Mouse (Mus musculus) hindbrain, embryonic 15.5 days (tissue): ENCODE measurements at regions not wholly inside any gene's neighbourhood (a gene's known extent, or its start where the extent isn't known, plus 50 kb on each side); places are given as distances from the start of the nearest gene placed in this dataset.
A peak's percentile ranks its signal among the peaks of the same experiment; 100 is the strongest.

Experiments
- ATAC-seq: fragments of 200-750 bp; cut with Nextera tagmentation; 2 replicates; pipeline ENCODE4 v1.8.0; 2017; ENCODE audit warnings: low read depth, moderate number of reproducible peaks, moderate TSS enrichment; ENCODE audit not compliant: low FRiP score
- H3K27ac ChIP-seq: fragments of 300-500 bp; sonication (generic); replicated peaks from 2 replicates; pipeline ENCODE4 v1.5.1; 2015; ENCODE audit warnings: mild to moderate bottlenecking, inconsistent platforms
- H3K27me3 ChIP-seq: fragments of 300-500 bp; sonication (generic); 2 replicates; pipeline ENCODE4 v1.6.1; 2015; ENCODE audit warnings: control low read depth, inconsistent platforms
- H3K36me3 ChIP-seq: fragments of 300-500 bp; sonication (generic); 2 replicates; pipeline ENCODE4 v1.6.1; 2015; ENCODE audit warnings: control low read depth, inconsistent platforms
- H3K4me1 ChIP-seq: fragments of 300-500 bp; sonication (generic); replicated peaks from 2 replicates; pipeline ENCODE4 v1.6.1; 2015; ENCODE audit warnings: control low read depth, inconsistent platforms
- H3K4me2 ChIP-seq: fragments of 300-500 bp; sonication (generic); 2 replicates; pipeline ENCODE4 v1.6.1; 2015; ENCODE audit warnings: moderate library complexity, mild to moderate bottlenecking, inconsistent platforms
- H3K4me3 ChIP-seq: fragments of 300-500 bp; sonication (generic); 2 replicates; pipeline ENCODE4 v1.5.1; 2015; ENCODE audit warnings: mild to moderate bottlenecking, inconsistent platforms
- H3K9ac ChIP-seq: fragments of 300-500 bp; sonication (generic); 2 replicates; pipeline ENCODE4 v1.6.1; 2015; ENCODE audit warnings: inconsistent platforms
- H3K9me3 ChIP-seq: fragments of 300-500 bp; sonication (generic); 2 replicates; pipeline ENCODE4 v1.6.1; 2016; ENCODE audit warnings: control low read depth, inconsistent platforms
- WGBS: fragments of 180-500 bp; shearing (Covaris S2); methylation state at CpG from one replicate; pipeline ENCODE4 v1.1.7; 2015; 5-methylcytosine and 5-hydroxymethylcytosine counted together

DNA sequence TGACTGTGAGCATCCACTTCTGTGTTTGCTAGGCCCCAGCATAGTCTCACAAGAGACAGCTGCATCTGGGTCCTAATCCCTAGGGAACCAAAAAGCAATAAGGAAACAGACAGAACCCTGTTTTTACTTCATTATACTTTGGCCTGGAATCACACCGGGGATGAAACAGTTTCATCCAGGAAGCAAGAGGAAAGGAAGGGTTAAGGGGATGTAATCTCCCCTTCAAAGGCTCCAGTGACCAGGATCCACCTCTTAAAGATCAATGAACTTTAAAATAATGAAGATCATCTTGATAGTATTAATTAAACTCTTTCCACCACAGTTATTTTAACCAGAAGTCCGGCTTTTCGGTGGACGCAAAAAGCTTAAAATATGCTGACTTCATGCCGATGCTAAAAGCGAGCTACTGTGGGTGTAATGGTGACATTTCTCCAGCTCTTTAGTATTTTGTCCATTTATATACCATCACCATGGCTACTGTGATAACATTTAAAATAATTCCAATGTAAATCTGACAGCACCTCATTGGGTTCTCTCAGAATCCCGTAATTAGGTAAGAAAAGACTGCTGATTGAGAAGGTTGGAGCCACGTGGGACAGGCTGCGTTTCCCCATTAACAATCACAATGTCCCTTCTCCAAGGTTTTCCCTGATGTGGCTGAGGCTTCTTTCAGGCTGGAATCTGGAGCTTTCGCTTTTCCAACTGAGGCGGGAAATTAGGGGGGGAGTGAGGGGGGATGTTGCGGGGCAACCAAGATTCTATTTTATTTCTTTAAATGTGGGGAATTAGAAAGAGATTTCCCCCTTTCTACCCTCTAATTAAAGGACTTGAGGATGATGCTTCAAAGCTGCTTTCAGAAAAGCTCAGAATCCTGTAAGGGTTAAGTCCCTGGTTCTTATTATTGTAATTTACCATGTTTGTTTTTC, 560.0 kb upstream of the Pdzrn3 start:
- Histone ChIP-seq H3K4me1 (no peaks in the 10 kb centered on the region), H3K9me3 (no peaks in the 10 kb centered on the region), H3K36me3 (no peaks in the 10 kb centered on the region), H3K4me3 (no peak overlapping the region), H3K9ac (no peak overlapping the region), H3K27ac (no peak overlapping the region), H3K4me2 (peak overlapping the region; percentile 9; the same call in 1 of the 2 replicates), H3K27me3 (no peaks in the 10 kb centered on the region)
- ATAC-seq, result no peak
- WGBS, result 40% methylated on average over 12 of the region's 12 CpGs

GRCm38 (mm10) chr6:101931768-101932167, 554.1 kb upstream of the Pdzrn3 start:
- WGBS, result 95% methylated on average over 5 of the region's 5 CpGs
- H3K4me1 ChIP-seq, result no peaks in the 10 kb centered on the region
- no peak overlapping the region for H3K27ac ChIP-seq
- H3K36me3 ChIP-seq, result no peaks in the 10 kb centered on the region
- no peak overlapping the region for H3K4me2 ChIP-seq
- H3K9ac ChIP-seq, result no peak overlapping the region
- H3K27me3 ChIP-seq, result no peaks in the 10 kb centered on the region
- ATAC-seq, result no peak
- no peak overlapping the region for H3K4me3 ChIP-seq
- no peaks in the 10 kb centered on the region for H3K9me3 ChIP-seq

GRCm38 (mm10) chr6:101921686-101922085, 544.0 kb upstream of the Pdzrn3 start:
- WGBS, result 74% methylated on average over 4 of the region's 4 CpGs
- Histone ChIP-seq H3K27ac (no peak overlapping the region), H3K4me2 (no peak overlapping the region), H3K9me3 (no peaks in the 10 kb centered on the region), H3K9ac (no peak overlapping the region), H3K27me3 (no peaks in the 10 kb centered on the region), H3K4me3 (no peak overlapping the region), H3K4me1 (no peaks in the 10 kb centered on the region), H3K36me3 (no peaks in the 10 kb centered on the region)
- ATAC-seq, result no peak

DNA sequence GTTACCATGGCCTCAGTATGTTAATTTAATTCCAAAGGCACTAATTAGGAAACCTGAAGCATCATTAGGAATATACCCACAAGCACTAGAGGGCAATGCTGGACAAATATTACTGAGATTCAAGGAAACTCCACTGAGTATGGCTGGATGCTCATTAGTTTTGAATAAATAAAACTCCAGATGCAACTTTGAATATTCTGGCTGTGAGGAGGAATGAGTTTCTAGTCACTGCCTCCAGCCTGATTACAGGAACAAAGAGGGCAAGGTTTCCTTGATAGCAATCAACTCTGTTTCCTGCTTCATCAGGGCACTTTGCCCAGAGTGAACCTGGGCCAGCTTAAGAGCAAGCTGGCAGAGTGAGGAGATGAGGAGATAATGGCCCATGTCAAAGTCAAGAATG, 543.5 kb upstream of the Pdzrn3 start:
- no peaks in the 10 kb centered on the region for H3K36me3 ChIP-seq
- no peaks in the 10 kb centered on the region for H3K4me1 ChIP-seq
- no peak overlapping the region for H3K9ac ChIP-seq
- H3K9me3 ChIP-seq, result no peaks in the 10 kb centered on the region
- no peak overlapping the region for H3K4me3 ChIP-seq
- H3K27me3 ChIP-seq, result no peaks in the 10 kb centered on the region
- no peak for ATAC-seq
- no peak overlapping the region for H3K4me2 ChIP-seq
- H3K27ac ChIP-seq, result no peak overlapping the region

GRCm38 (mm10) chr6:101918914-101919313, 541.2 kb upstream of the Pdzrn3 start:
- no peak overlapping the region for H3K9ac ChIP-seq
- no peak overlapping the region for H3K4me2 ChIP-seq
- H3K4me3 ChIP-seq, result no peak overlapping the region
- no peaks in the 10 kb centered on the region for H3K4me1 ChIP-seq
- no peak overlapping the region for H3K27ac ChIP-seq
- no peaks in the 10 kb centered on the region for H3K36me3 ChIP-seq
- no peak for ATAC-seq
- H3K27me3 ChIP-seq, result no peaks in the 10 kb centered on the region
- no peaks in the 10 kb centered on the region for H3K9me3 ChIP-seq

DNA sequence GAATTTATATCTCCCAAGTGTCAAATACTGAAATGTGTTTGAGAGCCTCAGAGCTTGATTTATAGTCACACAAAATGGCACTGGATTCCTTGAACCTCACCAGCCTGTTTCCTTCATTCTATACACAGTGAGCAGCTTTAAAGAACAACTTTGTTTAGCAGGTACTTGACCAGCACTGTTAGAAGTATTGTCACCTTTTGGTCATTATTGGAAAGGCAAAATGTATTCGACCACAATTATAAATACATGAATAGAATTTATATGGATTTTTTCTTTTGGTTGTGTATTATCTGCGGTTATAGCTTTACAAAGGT, 527.3 kb upstream of the Pdzrn3 start:
- H3K27me3 ChIP-seq, result no peaks in the 10 kb centered on the region
- H3K9me3 ChIP-seq, result no peaks in the 10 kb centered on the region
- no peak overlapping the region for H3K4me3 ChIP-seq
- H3K4me2 ChIP-seq, result no peak overlapping the region
- no peak overlapping the region for H3K27ac ChIP-seq
- H3K9ac ChIP-seq, result no peak overlapping the region
- 87% methylated on average over 2 of the region's 2 CpGs for WGBS
- no peak for ATAC-seq
- H3K36me3 ChIP-seq, result no peaks in the 10 kb centered on the region
- no peaks in the 10 kb centered on the region for H3K4me1 ChIP-seq

DNA sequence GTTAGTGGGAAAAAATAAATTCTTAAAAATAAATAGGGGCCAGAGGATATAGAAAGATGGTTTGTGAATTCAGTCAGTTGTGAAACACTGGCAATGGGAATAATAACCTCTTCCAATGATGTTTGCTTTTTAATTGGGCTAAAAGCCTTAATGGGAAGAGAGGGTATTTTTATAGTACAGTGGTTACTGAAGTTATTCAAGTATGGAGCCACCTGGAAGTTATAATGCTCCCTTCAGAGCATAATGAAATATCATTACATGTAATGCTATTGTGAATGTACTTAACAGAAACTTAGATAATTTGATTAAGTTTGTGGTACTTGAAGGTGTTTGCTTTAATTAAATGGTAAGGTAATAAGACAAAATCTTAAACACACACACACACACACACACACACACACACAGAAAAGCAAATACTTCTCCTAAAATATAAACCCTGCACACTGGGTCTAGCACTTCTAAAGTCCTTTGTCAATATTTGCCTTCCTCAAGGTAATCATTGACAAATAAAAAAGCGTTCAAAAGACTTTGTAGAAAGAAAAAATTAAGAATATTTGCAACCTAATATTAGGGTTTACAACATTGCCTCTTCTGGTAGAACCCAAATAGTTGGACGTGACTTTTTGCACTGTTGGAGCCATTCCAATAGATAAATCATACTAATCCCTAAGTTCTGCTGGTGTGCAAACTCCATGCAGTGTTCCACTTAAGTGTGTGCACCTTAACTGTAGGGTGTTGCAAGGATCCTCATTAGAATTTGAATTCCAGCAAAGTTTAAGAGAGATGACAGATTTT, 526.7 kb upstream of the Pdzrn3 start:
- H3K4me2 ChIP-seq, result no peak overlapping the region
- H3K9me3 ChIP-seq, result no peaks in the 10 kb centered on the region
- ATAC-seq, result no peak
- WGBS, result 82% methylated on average over 2 of the region's 2 CpGs
- H3K4me3 ChIP-seq, result no peak overlapping the region
- no peak overlapping the region for H3K27ac ChIP-seq
- no peak overlapping the region for H3K9ac ChIP-seq
- H3K4me1 ChIP-seq, result no peaks in the 10 kb centered on the region
- no peaks in the 10 kb centered on the region for H3K27me3 ChIP-seq
- H3K36me3 ChIP-seq, result no peaks in the 10 kb centered on the region

- no peak for ATAC-seq
- WGBS, result 85% methylated on average over 2 of the region's 2 CpGs
- no peak overlapping the region for H3K4me3 ChIP-seq
- no peaks in the 10 kb centered on the region for H3K9me3 ChIP-seq
- no peaks in the 10 kb centered on the region for H3K36me3 ChIP-seq
- H3K9ac ChIP-seq, result no peak overlapping the region
- H3K4me2 ChIP-seq, result no peak overlapping the region
- H3K27me3 ChIP-seq, result no peaks in the 10 kb centered on the region
- no peak overlapping the region for H3K27ac ChIP-seq
- H3K4me1 ChIP-seq, result no peaks in the 10 kb centered on the region
Observed at GRCm38 (mm10) chr6:101902276-101902675, 524.6 kb upstream of the Pdzrn3 start.

DNA sequence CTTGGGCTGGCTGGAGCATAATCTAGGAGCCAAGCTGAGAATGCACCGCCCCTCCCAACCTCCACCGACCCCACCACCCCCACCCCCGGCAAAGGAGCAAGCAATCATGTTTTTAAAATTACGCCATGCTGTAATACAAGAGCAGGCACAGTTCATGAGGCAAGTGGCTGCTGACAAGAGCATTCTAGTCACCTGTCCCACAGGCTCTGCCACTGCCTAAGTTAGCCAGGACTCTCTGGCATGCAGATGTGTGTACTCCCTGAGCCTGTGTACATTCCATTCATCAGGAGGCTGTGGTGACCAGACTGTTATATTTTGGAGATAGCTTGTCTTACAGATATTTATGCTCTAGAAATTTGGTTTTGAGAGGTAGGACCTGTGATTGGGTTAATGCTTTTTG, 520.8 kb upstream of the Pdzrn3 start:
- no peak overlapping the region for H3K4me3 ChIP-seq
- no peaks in the 10 kb centered on the region for H3K9me3 ChIP-seq
- no peaks in the 10 kb centered on the region for H3K27me3 ChIP-seq
- ATAC-seq, result no peak
- no peak overlapping the region for H3K4me2 ChIP-seq
- 89% methylated on average over 4 of the region's 4 CpGs for WGBS
- no peak overlapping the region for H3K9ac ChIP-seq
- no peaks in the 10 kb centered on the region for H3K36me3 ChIP-seq
- H3K4me1 ChIP-seq, result no peaks in the 10 kb centered on the region
- H3K27ac ChIP-seq, result no peak overlapping the region

GRCm38 (mm10) chr6:101890655-101891054, 513.0 kb upstream of the Pdzrn3 start:
- ATAC-seq, result no peak
- H3K9me3 ChIP-seq, result no peaks in the 10 kb centered on the region
- no peak overlapping the region for H3K4me2 ChIP-seq
- no peaks in the 10 kb centered on the region for H3K27me3 ChIP-seq
- H3K36me3 ChIP-seq, result no peaks in the 10 kb centered on the region
- no peak overlapping the region for H3K9ac ChIP-seq
- H3K4me3 ChIP-seq, result no peak overlapping the region
- H3K27ac ChIP-seq, result no peak overlapping the region
- H3K4me1 ChIP-seq, result no peaks in the 10 kb centered on the region

DNA sequence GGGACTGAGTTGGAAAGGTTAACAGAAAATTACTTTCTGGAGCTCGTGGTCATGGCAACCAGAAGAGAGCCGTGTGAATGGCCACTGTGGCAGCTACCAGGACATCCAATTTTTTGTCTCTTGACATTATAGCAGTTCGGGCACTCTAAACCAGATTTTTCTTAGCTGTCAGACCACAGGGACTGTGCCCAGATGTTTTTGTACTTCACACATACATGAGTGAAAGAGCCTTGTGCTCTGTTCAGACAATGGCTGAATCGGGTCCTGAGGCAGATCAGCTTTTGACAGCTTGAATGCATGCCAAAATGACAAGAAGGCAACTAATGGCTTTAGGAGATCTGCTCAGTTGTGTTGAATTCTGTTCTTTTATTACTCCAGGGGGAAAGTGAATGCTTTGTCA, 505.2 kb upstream of the Pdzrn3 start:
- Histone ChIP-seq H3K4me2 (no peak overlapping the region), H3K9me3 (no peaks in the 10 kb centered on the region), H3K36me3 (no peaks in the 10 kb centered on the region), H3K4me3 (no peak overlapping the region), H3K27ac (peak overlapping the region; percentile 4; the same call in 1 of the 2 replicates), H3K27me3 (no peaks in the 10 kb centered on the region), H3K4me1 (0 out of 2 replicates have a peak, but pooled peaks cover 4% of the 10 kb centered on the region), H3K9ac (no peak overlapping the region)
- 10% methylated on average over 4 of the region's 4 CpGs for WGBS
- peak; percentile 63 for ATAC-seq

DNA sequence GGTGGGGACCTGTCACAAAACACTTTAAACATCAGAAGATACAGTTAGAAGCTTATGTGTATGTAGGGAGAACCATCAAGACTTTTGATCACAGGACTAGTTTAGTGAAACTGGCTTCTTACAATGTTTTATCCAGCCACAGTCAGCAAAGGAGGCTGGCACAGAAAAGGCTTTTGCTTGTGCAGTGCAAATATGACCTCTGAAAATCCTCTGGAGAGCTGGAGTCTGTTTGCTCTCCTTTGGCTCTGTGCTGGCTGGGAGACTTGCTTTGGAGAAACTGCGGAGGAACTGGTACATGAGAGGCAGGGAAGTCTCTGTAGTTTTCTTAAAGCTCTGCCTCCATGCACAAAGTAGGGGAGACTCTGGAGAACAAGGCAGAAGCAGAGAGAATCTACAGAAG, 497.2 kb upstream of the Pdzrn3 start:
- Histone ChIP-seq H3K4me2 (no peak overlapping the region), H3K4me1 (no peaks in the 10 kb centered on the region), H3K27me3 (no peaks in the 10 kb centered on the region), H3K36me3 (no peaks in the 10 kb centered on the region), H3K4me3 (no peak overlapping the region), H3K27ac (no peak overlapping the region), H3K9ac (no peak overlapping the region), H3K9me3 (no peaks in the 10 kb centered on the region)
- ATAC-seq, result no peak
- 83% methylated on average over 1 of the region's 1 CpGs for WGBS
